Mouse (Mus musculus) midbrain, embryonic 14.5 days (tissue): ENCODE data around the gene Spert. TPM values are rescaled to one million over a fixed set of nuclear protein-coding genes. Genes with fewer than 3 reads are reported as not detected.

Experiments
- ATAC-seq: fragments of 200-750 bp; cut with Nextera tagmentation; 2 replicates; pipeline ENCODE4 v1.8.0; 2017; ENCODE audit warnings: moderate number of reproducible peaks, moderate library complexity; ENCODE audit not compliant: low FRiP score, low TSS enrichment
- DNase-seq: peaks from one replicate; pipeline ENCODE4 v3.0.0-alpha.2; 2015
- H3K27ac ChIP-seq: fragments of 300-500 bp; sonication (generic); replicated peaks from 2 replicates; pipeline ENCODE4 v1.5.1; 2014; ENCODE audit warnings: mild to moderate bottlenecking, low read depth, low read length, moderate library complexity
- H3K27me3 ChIP-seq: fragments of 300-500 bp; sonication (generic); 2 replicates; pipeline ENCODE4 v1.6.1; 2014; ENCODE audit warnings: low read length, control low read depth, mixed read lengths; ENCODE audit not compliant: control insufficient read depth, insufficient read depth
- H3K36me3 ChIP-seq: fragments of 300-500 bp; sonication (generic); 2 replicates; pipeline ENCODE4 v1.6.1; 2014; ENCODE audit warnings: low read length, control low read depth; ENCODE audit not compliant: control insufficient read depth, insufficient read depth
- H3K4me1 ChIP-seq: fragments of 300-500 bp; sonication (generic); 2 replicates; pipeline ENCODE4 v1.6.1; 2014; ENCODE audit warnings: mild to moderate bottlenecking, antibody characterized with exemption, low read length, control low read depth; ENCODE audit not compliant: control insufficient read depth, insufficient read depth
- H3K4me2 ChIP-seq: fragments of 300-500 bp; sonication (generic); 2 replicates; pipeline ENCODE4 v1.6.1; 2014; ENCODE audit warnings: mild to moderate bottlenecking, low read length, moderate library complexity
- H3K4me3 ChIP-seq: fragments of 300-500 bp; sonication (generic); replicated peaks from 2 replicates; pipeline ENCODE4 v1.5.1; 2014; ENCODE audit warnings: low read depth, low read length
- H3K9ac ChIP-seq: fragments of 300-500 bp; sonication (generic); replicated peaks from 2 replicates; pipeline ENCODE4 v1.6.1; 2014; ENCODE audit warnings: mild to moderate bottlenecking, low read length, moderate library complexity
- H3K9me3 ChIP-seq: fragments of 300-500 bp; sonication (generic); 2 replicates; pipeline ENCODE4 v1.6.1; 2016; ENCODE audit warnings: low read length, control low read depth, mixed read lengths; ENCODE audit not compliant: control insufficient read depth
- WGBS: fragments of 180-500 bp; shearing (Covaris S2); extraction: QIAGEN DNeasy Blood & Tissue Kit; methylation state at CpG from one replicate; pipeline ENCODE4 v1.1.7; 2014; 5-methylcytosine and 5-hydroxymethylcytosine counted together
- polyA plus RNA-seq: library from polyadenylated mRNA; unstranded; fragments of >200 nt; fragmentation: Nextera tagmentation; extraction: Ambion mirVana; gene quantifications from 2 replicates; pipeline ENCODE4 v1.2.1, GENCODE M21; 2014

Gene Spert
- not detected in 2 replicates for polyA plus RNA-seq

GRCm38 (mm10) chr14:75592978-75593377, at the start of gene Spert:
TSS of gene Spert (minus strand) at chr14:75593116.
- 59% methylated on average over 3 of the region's 3 CpGs for WGBS
- H3K4me1 ChIP-seq: no peaks in the 10 kb centered on the region
- DNase-seq (no peak), ATAC-seq (no peak)
- H3K4me2 ChIP-seq: no peak within 1 kb of the TSS
- H3K4me3 ChIP-seq: no peak within 1 kb of the TSS
- H3K9ac ChIP-seq: no peak within 1 kb of the TSS
- H3K27me3 ChIP-seq: no peaks in the 10 kb centered on the region
- H3K27ac ChIP-seq: no peak within 1 kb of the TSS
- H3K36me3 ChIP-seq: no peaks in the 10 kb centered on the region
- H3K9me3 ChIP-seq: no peaks in the 10 kb centered on the region

- no peak within 1 kb of the TSS for H3K27ac ChIP-seq
- H3K9ac ChIP-seq: no peak within 1 kb of the TSS
- H3K4me3 ChIP-seq: no peak within 1 kb of the TSS
- no peaks in the 10 kb centered on the region for H3K9me3 ChIP-seq
- H3K4me2 ChIP-seq: no peak within 1 kb of the TSS
- H3K27me3 ChIP-seq: no peaks in the 10 kb centered on the region
- ATAC-seq: no peak
- H3K36me3 ChIP-seq: no peaks in the 10 kb centered on the region
- H3K4me1 ChIP-seq: peaks cover 2% of the 10 kb centered on the region
- DNase-seq: peak; percentile 34
- WGBS: 59% methylated on average over 8 of the region's 8 CpGs
These were observed 49.2 kb upstream of the Spert start, which contains the start of gene Erich6b for GRCm38 (mm10) chr14:75642080-75642479. TSS of gene Erich6b (plus strand) at chr14:75642259.

- Histone ChIP-seq H3K9ac (no peak overlapping the region), H3K9me3 (no peaks in the 10 kb centered on the region), H3K36me3 (no peaks in the 10 kb centered on the region), H3K27ac (no peak overlapping the region), H3K27me3 (no peaks in the 10 kb centered on the region), H3K4me3 (no peak overlapping the region), H3K4me1 (no peaks in the 10 kb centered on the region), H3K4me2 (no peak overlapping the region)
- DNase-seq (peak; percentile 51), ATAC-seq (no peak)
- WGBS: 65% methylated on average over 6 of the region's 6 CpGs
These were observed 48.5 kb upstream of the Spert start for GRCm38 (mm10) chr14:75641369-75641768.

- H3K9me3 ChIP-seq: no peaks in the 10 kb centered on the region
- H3K4me2 ChIP-seq: no peak overlapping the region
- H3K9ac ChIP-seq: no peak overlapping the region
- no peak overlapping the region for H3K4me3 ChIP-seq
- H3K4me1 ChIP-seq: no peaks in the 10 kb centered on the region
- no peak overlapping the region for H3K27ac ChIP-seq
- ATAC-seq (no peak), DNase-seq (peak; percentile 48)
- no peaks in the 10 kb centered on the region for H3K27me3 ChIP-seq
- WGBS: 87% methylated on average over 2 of the region's 2 CpGs
- H3K36me3 ChIP-seq: no peaks in the 10 kb centered on the region
These were observed 47.9 kb upstream of the Spert start for GRCm38 (mm10) chr14:75640846-75641245.

- Histone ChIP-seq H3K27me3 (no peaks in the 10 kb centered on the region), H3K27ac (no peak overlapping the region), H3K4me3 (no peak overlapping the region), H3K9me3 (no peaks in the 10 kb centered on the region), H3K9ac (no peak overlapping the region), H3K36me3 (no peaks in the 10 kb centered on the region), H3K4me1 (no peaks in the 10 kb centered on the region), H3K4me2 (no peak overlapping the region)
- no peak for DNase-seq
- no peak for ATAC-seq
- 77% methylated on average over 4 of the region's 4 CpGs for WGBS
These were observed 44.7 kb upstream of the Spert start for GRCm38 (mm10) chr14:75637641-75638040.

- H3K27me3 ChIP-seq: no peaks in the 10 kb centered on the region
- H3K27ac ChIP-seq: no peak overlapping the region
- 32% methylated on average over 7 of the region's 7 CpGs for WGBS
- H3K9me3 ChIP-seq: no peaks in the 10 kb centered on the region
- H3K36me3 ChIP-seq: no peaks in the 10 kb centered on the region
- H3K4me2 ChIP-seq: no peak overlapping the region
- H3K4me3 ChIP-seq: no peak overlapping the region
- H3K4me1 ChIP-seq: no peaks in the 10 kb centered on the region
- no peak overlapping the region for H3K9ac ChIP-seq
- ATAC-seq (no peak), DNase-seq (peak; percentile 49)
These were observed 43.2 kb upstream of the Spert start for GRCm38 (mm10) chr14:75636107-75636506.

- ATAC-seq (no peak), DNase-seq (peak; percentile 33)
- Histone ChIP-seq H3K27me3 (no peaks in the 10 kb centered on the region), H3K27ac (no peak overlapping the region), H3K9me3 (no peaks in the 10 kb centered on the region), H3K36me3 (no peaks in the 10 kb centered on the region), H3K4me3 (no peak overlapping the region), H3K4me1 (no peaks in the 10 kb centered on the region), H3K4me2 (no peak overlapping the region), H3K9ac (no peak overlapping the region)
- 78% methylated on average over 12 of the region's 12 CpGs for WGBS
These were observed 42.4 kb upstream of the Spert start for GRCm38 (mm10) chr14:75635350-75635749.

- Histone ChIP-seq H3K4me2 (no peak overlapping the region), H3K27ac (no peak overlapping the region), H3K4me1 (no peaks in the 10 kb centered on the region), H3K36me3 (no peaks in the 10 kb centered on the region), H3K27me3 (no peaks in the 10 kb centered on the region), H3K9me3 (no peaks in the 10 kb centered on the region), H3K4me3 (no peak overlapping the region), H3K9ac (no peak overlapping the region)
- DNase-seq (no peak), ATAC-seq (no peak)
- 91% methylated on average over 8 of the region's 8 CpGs for WGBS
These were observed 36.0 kb upstream of the Spert start for GRCm38 (mm10) chr14:75628870-75629269.

GRCm38 (mm10) chr14:75622984-75623383, 30.1 kb upstream of the Spert start:
- Histone ChIP-seq H3K4me2 (no peak overlapping the region), H3K9me3 (no peaks in the 10 kb centered on the region), H3K27me3 (no peaks in the 10 kb centered on the region), H3K36me3 (no peaks in the 10 kb centered on the region), H3K27ac (no peak overlapping the region), H3K9ac (no peak overlapping the region), H3K4me3 (no peak overlapping the region), H3K4me1 (no peaks in the 10 kb centered on the region)
- no peak for DNase-seq
- WGBS: 62% methylated on average over 7 of the region's 7 CpGs
- ATAC-seq: no peak
